Mouse (Mus musculus): ENCODE measurements around the gene Nudt7. TPM values are rescaled to one million over a fixed set of nuclear protein-coding genes. Genes with fewer than 3 reads are reported as not detected.

Gene Nudt7
- 2.2 and 2.6 TPM in 2 replicates for polyA plus RNA-seq (2012; rRNA removed)

DNA sequence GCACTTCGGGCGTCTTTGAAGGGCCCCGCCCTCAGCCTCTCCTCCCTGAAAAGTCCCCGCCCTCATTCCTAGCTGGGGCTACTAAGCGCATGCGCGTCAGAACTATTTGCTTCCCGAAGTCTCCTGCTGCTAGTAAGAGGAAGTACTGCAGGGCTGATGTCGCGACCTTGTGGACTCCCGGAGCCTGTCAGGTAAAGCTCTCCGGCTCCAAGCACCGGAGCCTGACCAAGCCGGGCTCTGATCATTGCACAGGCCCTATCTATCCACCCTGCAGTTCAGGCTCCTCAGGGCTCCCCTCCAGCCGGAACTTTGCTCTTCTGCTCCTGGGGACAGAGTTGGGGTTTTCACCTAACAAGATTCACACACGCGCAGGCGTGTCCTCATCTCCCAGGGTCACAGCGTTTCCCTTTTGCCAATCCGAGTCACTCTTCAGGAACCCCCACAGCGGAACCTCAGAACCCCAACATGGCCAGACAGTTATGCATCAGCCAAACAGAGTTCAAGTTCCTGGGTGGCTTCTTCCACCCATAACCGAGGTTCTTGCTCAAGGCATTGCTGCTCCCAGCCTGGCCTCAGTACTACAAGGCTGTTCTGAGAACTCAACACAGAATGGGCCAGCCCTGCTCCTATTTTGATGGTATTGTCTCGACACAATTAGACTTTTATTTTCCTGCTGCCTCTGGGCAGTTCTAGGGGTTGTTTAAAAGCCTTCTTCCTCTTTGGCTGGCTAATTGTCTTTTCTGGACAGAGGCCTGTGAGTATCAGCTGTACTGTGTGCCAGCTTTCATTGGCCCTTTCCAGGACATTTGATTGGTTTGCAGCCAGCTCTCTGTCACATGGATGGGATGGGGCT lies at the start of gene Nudt7:
Gene Nudt7 (plus strand): TSS at position 48 of the 853 bp plus-strand sequence.

Other genes with a start within 250 kb of the Nudt7 start
- 0.30 TPM in 2 replicates for gene Vat1l, start 72.1 kb downstream of the Nudt7 start, polyA plus RNA-seq (2012; rRNA removed)

Data from stomach, adult 2 months (tissue).